Comparison of ENCODE assay signal across 8 mouse cellular contexts in genomic region chr3:97657655-97658411, GRCm38 (mm10). TPM values are rescaled to one million over a fixed set of nuclear protein-coding genes. Genes with fewer than 3 reads are reported as not detected.
DNase-seq lines count a peak whose midpoint lies in the region; ATAC-seq and TF ChIP-seq lines count a peak whose summit lies in the region.

Gene Prkab2, plus strand, starts transcription at chr3:97658193.

- peak; percentile 26; the same call in 1 of the 2 replicates for TF ChIP-seq POLR2A in bone marrow, adult 2 months (IDR thresholded peaks at IDR 0.05; ENCODE audit: borderline replicate concordance, control insufficient read depth, low read depth, low read length)
- TF ChIP-seq POLR2A in limb, embryonic 14.5 days (IDR thresholded peaks at IDR 0.05; ENCODE audit: borderline replicate concordance, extremely low read depth, insufficient read depth, insufficient read length): peak; percentile 83; the same call in 1 of the 2 replicates

- H3K27me3 ChIP-seq in embryonic facial prominence, embryonic 15.5 days: no peaks in the 10 kb centered on the region
- no peaks in the 10 kb centered on the region for H3K27me3 ChIP-seq in limb, embryonic 14.5 days (ENCODE audit: control insufficient read depth, insufficient read depth, low read length)
- H3K27me3 ChIP-seq in midbrain, postnatal 0 days (ENCODE audit: insufficient read depth, low read length): no peaks in the 10 kb centered on the region

- peak within 1 kb of the TSS; percentile 80 for H3K4me3 ChIP-seq in bone marrow, adult 2 months (replicated peaks; ENCODE audit: control insufficient read depth, low read depth, low read length)
- H3K4me3 ChIP-seq in embryonic facial prominence, embryonic 15.5 days (replicated peaks): peak within 1 kb of the TSS; percentile 96
- peak within 1 kb of the TSS; percentile 87 for H3K4me3 ChIP-seq in limb, embryonic 14.5 days (replicated peaks; ENCODE audit: low read length)
- peak within 1 kb of the TSS; percentile 74 for H3K4me3 ChIP-seq in midbrain, postnatal 0 days (ENCODE audit: low read depth, low read length)

- peaks cover 5% of the 10 kb centered on the region for H3K36me3 ChIP-seq in embryonic facial prominence, embryonic 15.5 days
- H3K36me3 ChIP-seq in limb, embryonic 14.5 days (ENCODE audit: control insufficient read depth, insufficient read depth, low read length): peaks cover 9% of the 10 kb centered on the region; the same call in 1 of the 2 replicates
- H3K36me3 ChIP-seq in midbrain, postnatal 0 days (ENCODE audit: insufficient read depth, low read length): peaks cover 6% of the 10 kb centered on the region; the same call in 1 of the 2 replicates

- peak; percentile 98 for DNase-seq in 416B (ENCODE audit: low read depth)
- peak; percentile 98 for DNase-seq in heart, adult 8-10 months (ENCODE audit: low spot score)
- DNase-seq in kidney, adult 9 months: peak; percentile 100
- peak; percentile 97 for DNase-seq in limb, embryonic 14.5 days (ENCODE audit: low spot score)
- DNase-seq in midbrain, postnatal 0 days (ENCODE audit: low spot score): peak; percentile 98
- peak; percentile 99 for DNase-seq in spleen, postnatal 14 days (ENCODE audit: low spot score in 2 of 2)

- H3K27ac ChIP-seq in bone marrow, adult 2 months (ENCODE audit: control insufficient read depth, insufficient read depth, low read depth, low read length, poor library complexity): peak within 1 kb of the TSS; percentile 24
- peak within 1 kb of the TSS; percentile 73 for H3K27ac ChIP-seq in embryonic facial prominence, embryonic 15.5 days (replicated peaks)
- no peak within 1 kb of the TSS for H3K27ac ChIP-seq in limb, embryonic 14.5 days (replicated peaks; ENCODE audit: low read depth, low read length)
- peak within 1 kb of the TSS; percentile 65 for H3K27ac ChIP-seq in midbrain, postnatal 0 days (ENCODE audit: low read depth, low read length)

- H3K9ac ChIP-seq in embryonic facial prominence, embryonic 15.5 days: peak within 1 kb of the TSS; percentile 53
- peak within 1 kb of the TSS; percentile 61 for H3K9ac ChIP-seq in limb, embryonic 14.5 days (ENCODE audit: low read depth, low read length, severe bottlenecking)
- H3K9ac ChIP-seq in midbrain, postnatal 0 days (replicated peaks; ENCODE audit: low read length, poor library complexity, severe bottlenecking): peak within 1 kb of the TSS; percentile 66

- no peaks in the 10 kb centered on the region for H3K9me3 ChIP-seq in embryonic facial prominence, embryonic 15.5 days (replicated peaks)
- no peaks in the 10 kb centered on the region for H3K9me3 ChIP-seq in limb, embryonic 14.5 days (ENCODE audit: control insufficient read depth, low read length)
- H3K9me3 ChIP-seq in midbrain, postnatal 0 days (ENCODE audit: low read length): no peaks in the 10 kb centered on the region

- 2% methylated on average over 51 of the region's 51 CpGs for whole genome bisulfite sequencing in bone marrow, adult 2 months
- WGBS in embryonic facial prominence, embryonic 15.5 days: 2% methylated on average over 51 of the region's 51 CpGs
- 3% methylated on average over 33 of the region's 51 CpGs for WGBS in limb, embryonic 14.5 days
- WGBS in midbrain, postnatal 0 days: 2% methylated on average over 51 of the region's 51 CpGs

- H3K4me2 ChIP-seq in embryonic facial prominence, embryonic 15.5 days (replicated peaks): peak within 1 kb of the TSS; percentile 75
- H3K4me2 ChIP-seq in limb, embryonic 14.5 days (replicated peaks; ENCODE audit: low read depth, low read length, severe bottlenecking): peak within 1 kb of the TSS; percentile 63
- H3K4me2 ChIP-seq in midbrain, postnatal 0 days (ENCODE audit: low read depth, low read length, poor library complexity, severe bottlenecking): peak within 1 kb of the TSS; percentile 81

- H3K4me1 ChIP-seq in bone marrow, adult 2 months (ENCODE audit: control insufficient read depth, insufficient read depth, low read length): no peaks in the 10 kb centered on the region
- H3K4me1 ChIP-seq in embryonic facial prominence, embryonic 15.5 days: peaks cover 15% of the 10 kb centered on the region; the same call in 1 of the 2 replicates
- 0 out of 2 replicates have a peak, but pooled peaks cover 11% of the 10 kb centered on the region for H3K4me1 ChIP-seq in limb, embryonic 14.5 days (ENCODE audit: control insufficient read depth, insufficient read depth, low read length)
- H3K4me1 ChIP-seq in midbrain, postnatal 0 days (ENCODE audit: insufficient read depth, low read length): no peaks in the 10 kb centered on the region

- no peak for TF ChIP-seq CTCF in bone marrow, adult 2 months (IDR thresholded peaks at IDR 0.05; ENCODE audit: control insufficient read depth, insufficient read depth, low read length)
- TF ChIP-seq CTCF in midbrain, postnatal 0 days (IDR thresholded peaks at IDR 0.05): no peak

- peak; percentile 96 for ATAC-seq in embryonic facial prominence, embryonic 15.5 days (ENCODE audit: insufficient number of reproducible peaks, low FRiP score, low TSS enrichment, low read depth)
- peak; percentile 95 for ATAC-seq in limb, embryonic 14.5 days (ENCODE audit: low FRiP score, low read depth)
- ATAC-seq in midbrain, postnatal 0 days (ENCODE audit: low FRiP score): peak; percentile 95

RNA-seq across cellular contexts. Expression of gene Prkab2, which starts in this region (rescaled TPM):
- polyA plus RNA-seq in bone marrow, adult 2 months (2011; ENCODE audit: insufficient read depth, insufficient read length, low replicate concordance, missing spikeins): 3.1 and 8.4 TPM in 2 replicates
- polyA plus RNA-seq in embryonic facial prominence, embryonic 15.5 days (2015; fragmentation: Nextera tagmentation; extraction: Ambion mirVana): 8.3 and 9.1 TPM in 2 replicates
- total RNA-seq in heart, adult 8-10 months (2022): 10 to 100 TPM; 22.1 to 40.8 (median 32.5) TPM
- 15.4 and 15.6 TPM in 2 replicates for polyA plus RNA-seq in limb, embryonic 14.5 days (2012; rRNA removed)
- polyA plus RNA-seq in limb, embryonic 14.5 days (2014; fragmentation: Nextera tagmentation; extraction: Ambion mirVana): 7.2 and 7.6 TPM in 2 replicates
- 30.4 and 33.1 TPM in 2 replicates for total RNA-seq in midbrain, postnatal 0 days (2014; rRNA removed)
- polyA plus RNA-seq in midbrain, postnatal 0 days (2015; fragmentation: Nextera tagmentation; extraction: Ambion mirVana): 17.6 and 18.1 TPM in 2 replicates
